8 mouse cellular contexts compared by ENCODE assay signal in genomic region chr7:45016761-45017160, GRCm38 (mm10). TPM values are rescaled to one million over a fixed set of nuclear protein-coding genes. Genes with fewer than 3 reads are reported as not detected.
DNase-seq lines count a peak whose midpoint lies in the region; ATAC-seq and TF ChIP-seq lines count a peak whose summit lies in the region.

No protein-coding gene starts in this region.

- WGBS in lung, embryonic 14.5 days, result 0% methylated on average over 4 of the region's 4 CpGs
- WGBS in embryonic facial prominence, embryonic 13.5 days, result under 1% methylated on average over 4 of the region's 4 CpGs
- 6% methylated on average over 4 of the region's 4 CpGs for WGBS in limb, embryonic 10.5 days
- under 1% methylated on average over 4 of the region's 4 CpGs for WGBS in neural tube, embryonic 15.5 days

- peak overlapping the region; percentile 98 for H3K27ac ChIP-seq in lung, embryonic 14.5 days (ENCODE audit: low read depth)
- peak overlapping the region; percentile 95 for H3K27ac ChIP-seq in embryonic facial prominence, embryonic 13.5 days
- peak overlapping the region; percentile 96 for H3K27ac ChIP-seq in limb, embryonic 10.5 days
- H3K27ac ChIP-seq in neural tube, embryonic 15.5 days (replicated peaks), result peak overlapping the region; percentile 84

- H3K9me3 ChIP-seq in lung, embryonic 14.5 days (ENCODE audit: low read depth, low read length), result no peaks in the 10 kb centered on the region
- H3K9me3 ChIP-seq in embryonic facial prominence, embryonic 13.5 days, result no peaks in the 10 kb centered on the region
- no peaks in the 10 kb centered on the region for H3K9me3 ChIP-seq in limb, embryonic 10.5 days (replicated peaks)
- no peaks in the 10 kb centered on the region for H3K9me3 ChIP-seq in neural tube, embryonic 15.5 days (replicated peaks)

- peaks cover 26% of the 10 kb centered on the region for H3K36me3 ChIP-seq in lung, embryonic 14.5 days (ENCODE audit: insufficient read depth)
- peaks cover 23% of the 10 kb centered on the region for H3K36me3 ChIP-seq in embryonic facial prominence, embryonic 13.5 days
- H3K36me3 ChIP-seq in limb, embryonic 10.5 days, result peaks cover 24% of the 10 kb centered on the region
- peaks cover 22% of the 10 kb centered on the region for H3K36me3 ChIP-seq in neural tube, embryonic 15.5 days

- peaks cover 15% of the 10 kb centered on the region for H3K4me1 ChIP-seq in lung, embryonic 14.5 days (ENCODE audit: insufficient read depth)
- H3K4me1 ChIP-seq in embryonic facial prominence, embryonic 13.5 days, result peaks cover 29% of the 10 kb centered on the region
- peaks cover 56% of the 10 kb centered on the region for H3K4me1 ChIP-seq in limb, embryonic 10.5 days
- peaks cover 50% of the 10 kb centered on the region for H3K4me1 ChIP-seq in neural tube, embryonic 15.5 days

- peak overlapping the region; percentile 68 for H3K4me2 ChIP-seq in lung, embryonic 14.5 days
- peak overlapping the region; percentile 90 for H3K4me2 ChIP-seq in embryonic facial prominence, embryonic 13.5 days
- H3K4me2 ChIP-seq in neural tube, embryonic 15.5 days, result peak overlapping the region; percentile 86

- H3K27me3 ChIP-seq in lung, embryonic 14.5 days (ENCODE audit: insufficient read depth, low read length), result no peaks in the 10 kb centered on the region
- no peaks in the 10 kb centered on the region for H3K27me3 ChIP-seq in embryonic facial prominence, embryonic 13.5 days
- H3K27me3 ChIP-seq in limb, embryonic 10.5 days (ENCODE audit: low read depth, poor library complexity, severe bottlenecking), result peaks cover 5% of the 10 kb centered on the region; the same call in 1 of the 2 replicates
- peaks cover 5% of the 10 kb centered on the region; the same call in 1 of the 2 replicates for H3K27me3 ChIP-seq in neural tube, embryonic 15.5 days (replicated peaks)

- no peak for TF ChIP-seq CTCF in lung, embryonic 14.5 days (IDR thresholded peaks at IDR 0.05; ENCODE audit: low read depth)

- ATAC-seq in lung, embryonic 14.5 days (ENCODE audit: insufficient read depth), result no peak
- ATAC-seq in embryonic facial prominence, embryonic 13.5 days (ENCODE audit: insufficient number of reproducible peaks, insufficient read depth, low FRiP score, low TSS enrichment, low read depth), result no peak
- no peak for ATAC-seq in neural tube, embryonic 15.5 days (ENCODE audit: low FRiP score)

- peak overlapping the region; percentile 92 for H3K9ac ChIP-seq in lung, embryonic 14.5 days
- peak overlapping the region; percentile 62 for H3K9ac ChIP-seq in embryonic facial prominence, embryonic 13.5 days
- H3K9ac ChIP-seq in neural tube, embryonic 15.5 days (replicated peaks), result peak overlapping the region; percentile 45

- H3K4me3 ChIP-seq in lung, embryonic 14.5 days (ENCODE audit: low read depth, low read length), result peak overlapping the region; percentile 96
- peak overlapping the region; percentile 90 for H3K4me3 ChIP-seq in embryonic facial prominence, embryonic 13.5 days
- H3K4me3 ChIP-seq in limb, embryonic 10.5 days, result peak overlapping the region; percentile 99
- H3K4me3 ChIP-seq in neural tube, embryonic 15.5 days (replicated peaks), result peak overlapping the region; percentile 91

- DNase-seq in lung, embryonic 14.5 days, result no peak
- DNase-seq in lung, postnatal 25 days (ENCODE audit: low spot score), result no peak
- DNase-seq in limb, embryonic 10.5 days (ENCODE audit: low spot score), result no peak
- no peak for DNase-seq in right cerebral cortex, postnatal 25 days
- no peak for DNase-seq in cerebellum, postnatal 14 days
- DNase-seq in left cerebral cortex, adult 11 months (ENCODE audit: low spot score), result no peak

RNA-seq across cellular contexts. Expression of gene Scaf1, which starts 0.6 kb away (rescaled TPM):
- 45.9 and 53.6 TPM in 2 replicates for polyA plus RNA-seq in lung, embryonic 14.5 days (2014; fragmentation: Nextera tagmentation; extraction: Ambion mirVana)
- polyA plus RNA-seq in embryonic facial prominence, embryonic 13.5 days (2015; fragmentation: Nextera tagmentation; extraction: Ambion mirVana), result 38.6 and 40.2 TPM in 2 replicates
- 47.8 and 50.6 TPM in 2 replicates for polyA plus RNA-seq in limb, embryonic 10.5 days (2016; fragmentation: Nextera tagmentation; extraction: Ambion mirVana)
- polyA plus RNA-seq in neural tube, embryonic 15.5 days (2015; fragmentation: Nextera tagmentation; extraction: Ambion mirVana), result 43.3 and 46.1 TPM in 2 replicates

RNA-seq across cellular contexts. Expression of gene Rras, which starts 1.0 kb away (rescaled TPM):
- polyA plus RNA-seq in lung, embryonic 14.5 days (2014; fragmentation: Nextera tagmentation; extraction: Ambion mirVana), result 46.2 and 46.5 TPM in 2 replicates
- 19.7 and 23.3 TPM in 2 replicates for polyA plus RNA-seq in embryonic facial prominence, embryonic 13.5 days (2015; fragmentation: Nextera tagmentation; extraction: Ambion mirVana)
- polyA plus RNA-seq in limb, embryonic 10.5 days (2016; fragmentation: Nextera tagmentation; extraction: Ambion mirVana), result 15.6 and 18.3 TPM in 2 replicates
- polyA plus RNA-seq in neural tube, embryonic 15.5 days (2015; fragmentation: Nextera tagmentation; extraction: Ambion mirVana), result 14.2 and 24.2 TPM in 2 replicates

RNA-seq across cellular contexts. Expression of gene Bcl2l12, which starts 18.2 kb away (rescaled TPM):
- polyA plus RNA-seq in lung, embryonic 14.5 days (2014; fragmentation: Nextera tagmentation; extraction: Ambion mirVana), result 69.9 and 76.9 TPM in 2 replicates
- polyA plus RNA-seq in embryonic facial prominence, embryonic 13.5 days (2015; fragmentation: Nextera tagmentation; extraction: Ambion mirVana), result 73.6 and 83.2 TPM in 2 replicates
- 89.7 and 92.2 TPM in 2 replicates for polyA plus RNA-seq in limb, embryonic 10.5 days (2016; fragmentation: Nextera tagmentation; extraction: Ambion mirVana)
- polyA plus RNA-seq in neural tube, embryonic 15.5 days (2015; fragmentation: Nextera tagmentation; extraction: Ambion mirVana), result 9.8 and 19.8 TPM in 2 replicates

RNA-seq across cellular contexts. Expression of gene Irf3, which starts 19.3 kb away (rescaled TPM):
- 78.7 and 83.0 TPM in 2 replicates for polyA plus RNA-seq in lung, embryonic 14.5 days (2014; fragmentation: Nextera tagmentation; extraction: Ambion mirVana)
- polyA plus RNA-seq in embryonic facial prominence, embryonic 13.5 days (2015; fragmentation: Nextera tagmentation; extraction: Ambion mirVana), result 92.0 and 99.7 TPM in 2 replicates
- 74.7 and 75.0 TPM in 2 replicates for polyA plus RNA-seq in limb, embryonic 10.5 days (2016; fragmentation: Nextera tagmentation; extraction: Ambion mirVana)
- polyA plus RNA-seq in neural tube, embryonic 15.5 days (2015; fragmentation: Nextera tagmentation; extraction: Ambion mirVana), result 56.8 and 70.2 TPM in 2 replicates

RNA-seq across cellular contexts. Expression of gene Prmt1, which starts 30.4 kb away (rescaled TPM):
- polyA plus RNA-seq in lung, embryonic 14.5 days (2014; fragmentation: Nextera tagmentation; extraction: Ambion mirVana), result 228 and 238 TPM in 2 replicates
- polyA plus RNA-seq in embryonic facial prominence, embryonic 13.5 days (2015; fragmentation: Nextera tagmentation; extraction: Ambion mirVana), result 534 and 684 TPM in 2 replicates
- polyA plus RNA-seq in limb, embryonic 10.5 days (2016; fragmentation: Nextera tagmentation; extraction: Ambion mirVana), result 979 and 1,027 TPM in 2 replicates
- polyA plus RNA-seq in neural tube, embryonic 15.5 days (2015; fragmentation: Nextera tagmentation; extraction: Ambion mirVana), result 605 and 615 TPM in 2 replicates
